Mouse (Mus musculus): ENCODE measurements around the gene Sugct. TPM values are rescaled to one million over a fixed set of nuclear protein-coding genes. Genes with fewer than 3 reads are reported as not detected.

Gene Sugct
- 0.72 and 1.4 TPM in 2 replicates for polyA plus RNA-seq (2012; rRNA removed; ENCODE audit: low replicate concordance)

DNA sequence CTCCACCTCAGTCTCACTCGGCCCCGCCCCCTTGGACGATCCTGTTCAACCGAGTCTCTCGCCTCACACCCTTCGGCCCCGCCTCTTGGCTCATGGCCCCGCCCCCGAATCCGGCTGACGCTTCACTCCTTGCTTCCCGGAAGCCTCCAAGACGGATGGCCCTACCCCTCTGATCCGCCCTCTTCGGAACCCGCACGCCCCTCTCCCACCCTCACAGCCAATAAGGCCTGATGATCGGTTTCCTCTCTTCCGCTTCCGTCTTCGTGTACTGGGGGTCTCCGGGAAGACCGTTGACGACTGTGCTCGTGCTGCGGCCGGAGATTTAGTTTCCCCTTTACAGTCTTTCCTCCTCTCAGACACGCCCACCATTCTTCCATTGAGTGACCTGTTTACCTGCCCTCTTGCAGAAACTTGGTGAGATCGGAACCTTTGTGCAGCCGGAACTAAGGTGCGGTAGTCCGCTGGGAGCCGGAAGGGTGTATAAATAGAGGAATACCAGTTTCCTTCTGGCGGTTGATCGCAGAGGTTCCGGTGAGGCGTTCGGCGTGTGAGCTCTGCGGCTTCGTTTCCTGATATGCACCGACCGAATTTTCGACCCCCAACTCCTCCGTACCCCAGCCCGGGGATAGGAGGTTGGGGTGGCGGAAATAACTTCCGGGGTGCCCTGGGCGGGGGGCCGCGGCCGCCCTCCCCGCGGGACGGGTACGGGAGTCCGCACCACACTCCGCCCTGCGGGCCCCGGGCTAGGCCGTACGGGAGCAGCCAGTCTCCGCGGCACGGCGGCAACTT, at the start of gene Sugct, which contains the start of gene Mplkip:
Gene Sugct (minus strand): TSS at position 643 of the 789 bp plus-strand sequence.
Gene Mplkip (plus strand): TSS at position 282 of the 789 bp plus-strand sequence.

Other genes starting within 250 kb of the Sugct start
- gene Mplkip, start 361 bp downstream of the Sugct start, polyA plus RNA-seq (2012; rRNA removed; ENCODE audit: low replicate concordance): 14.6 and 25.5 TPM in 2 replicates
- 41.1 and 46.0 TPM in 2 replicates for gene Cdk13, start 109.5 kb upstream of the Sugct start, polyA plus RNA-seq (2012; rRNA removed; ENCODE audit: low replicate concordance)
- 15.3 and 25.1 TPM in 2 replicates for gene Rala, start 248.7 kb upstream of the Sugct start, polyA plus RNA-seq (2012; rRNA removed; ENCODE audit: low replicate concordance)